Mouse (Mus musculus) bone marrow, adult 2 months (tissue): ENCODE results near the gene Lrp1. TPM values are rescaled to one million over a fixed set of nuclear protein-coding genes. Genes with fewer than 3 reads are reported as not detected.
A peak's percentile ranks its signal among the peaks of the same experiment; 100 is the strongest.

Experiments used
- H3K27ac ChIP-seq: fragments of 200-500 bp; 2 replicates; pipeline ENCODE4 v1.5.1; 2012; ENCODE audit warnings: low read depth, mild to moderate bottlenecking, control low read depth, inconsistent platforms, low read length; ENCODE audit not compliant: control insufficient read depth, poor library complexity, insufficient read depth
- H3K4me1 ChIP-seq: fragments of 200-500 bp; 2 replicates; pipeline ENCODE4 v1.6.1; 2011; ENCODE audit warnings: low read length; ENCODE audit not compliant: control insufficient read depth, insufficient read depth
- H3K4me3 ChIP-seq: fragments of 200-500 bp; replicated peaks from 2 replicates; pipeline ENCODE3; 2011; ENCODE audit warnings: mild to moderate bottlenecking, low read depth, low read length, control low read depth; ENCODE audit not compliant: control insufficient read depth
- CTCF ChIP-seq: fragments of 200-500 bp; IDR thresholded peaks from 2 replicates; pipeline ENCODE4 v1.5.1; 2011; ENCODE audit warnings: low read length, control low read depth; ENCODE audit not compliant: control insufficient read depth, insufficient read depth
- POLR2A ChIP-seq: fragments of 200-500 bp; IDR thresholded peaks from 2 replicates; pipeline ENCODE4 v1.6.1; 2011; ENCODE audit warnings: low read depth, mild to moderate bottlenecking, control low read depth, low read length, borderline replicate concordance; ENCODE audit not compliant: control insufficient read depth
- WGBS: fragments of 180-500 bp; shearing (Covaris S2); methylation state at CpG from one replicate; pipeline ENCODE4 v1.1.7; 2018; 5-methylcytosine and 5-hydroxymethylcytosine counted together
- polyA plus RNA-seq: library from polyadenylated mRNA; stranded (reverse); fragments of >200 nt; gene quantifications from 2 replicates; pipeline ENCODE4 v1.2.4, GENCODE M21; 2011; ENCODE audit warnings: low replicate concordance; ENCODE audit not compliant: missing spikeins, insufficient read depth, insufficient read length

The Lrp1 gene
- polyA plus RNA-seq, 1 experiment, result 48.3 TPM

DNA sequence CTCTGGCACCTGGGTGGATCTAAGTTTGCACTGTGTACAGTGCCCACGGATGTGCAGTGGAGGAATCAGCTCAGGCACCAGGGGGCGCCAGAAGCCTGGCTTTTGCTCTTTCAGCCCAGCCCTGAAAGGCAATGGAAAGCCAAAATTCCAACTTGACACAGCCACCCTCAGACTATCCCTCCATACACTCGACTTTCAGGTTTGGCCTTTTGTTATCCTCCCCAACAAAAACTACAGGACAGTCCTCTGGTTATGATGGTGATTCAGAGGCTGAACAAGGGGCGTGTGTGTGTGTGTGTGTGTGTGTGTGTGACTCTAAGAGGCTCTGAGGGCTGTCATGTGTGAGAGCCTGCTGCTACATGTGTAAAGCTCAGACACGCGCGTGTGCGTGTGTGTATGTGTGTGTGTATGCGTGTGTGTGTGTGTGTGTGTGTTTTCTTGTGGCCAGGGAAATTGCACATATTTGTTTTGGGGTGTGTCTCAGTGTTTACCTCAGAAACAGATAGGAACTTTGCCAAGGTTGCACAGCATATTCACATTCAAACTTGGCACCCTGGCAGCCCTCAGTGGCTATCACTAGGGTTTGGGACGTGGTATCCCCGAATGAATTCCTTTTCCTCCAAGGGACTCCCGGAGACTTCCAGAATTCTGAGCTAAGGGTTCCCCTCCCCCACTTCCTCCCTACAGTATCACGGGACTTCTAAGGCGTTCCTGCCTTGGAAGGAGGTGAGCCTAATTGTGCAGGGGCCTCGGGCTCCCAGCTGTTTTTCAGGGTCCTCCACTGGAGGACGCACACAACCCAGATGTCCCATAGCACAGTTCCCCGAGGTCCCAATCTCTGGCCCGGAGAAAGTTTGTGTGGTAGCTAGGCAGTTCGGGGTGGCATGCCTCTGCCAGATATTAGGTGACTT lies 21.2 kb upstream of the Lrp1 start:
- Histone ChIP-seq H3K4me1 (peaks cover 4% of the 10 kb centered on the region; the same call in 1 of the 2 replicates), H3K27ac (peak overlapping the region; percentile 98), H3K4me3 (peak overlapping the region; percentile 92)
- 1% methylated on average over 19 of the region's 19 CpGs for WGBS
- TF ChIP-seq POLR2A, result no peak
- TF ChIP-seq CTCF, result peak; percentile 95

DNA sequence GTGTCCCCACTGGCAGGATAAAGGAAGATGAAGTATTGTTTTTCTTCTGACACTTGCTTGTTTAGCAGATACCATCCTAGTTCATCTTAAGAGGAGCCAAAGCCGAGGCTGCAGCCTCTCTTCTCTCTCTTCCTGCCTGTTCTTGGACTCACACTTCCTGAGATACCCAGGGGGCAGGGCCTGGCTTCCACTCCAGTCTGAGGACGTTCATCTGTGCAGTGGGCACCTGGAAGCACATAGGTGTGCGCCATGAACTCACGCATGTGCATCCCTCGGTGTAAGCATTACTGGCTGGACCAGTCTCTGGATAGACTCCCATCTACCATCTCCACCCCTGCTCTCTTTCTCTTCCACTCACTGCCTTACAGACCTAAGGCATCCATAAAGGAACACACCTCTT lies 19.5 kb upstream of the Lrp1 start:
- 60% methylated on average over 5 of the region's 5 CpGs for WGBS
- TF ChIP-seq POLR2A, result no peak
- H3K27ac ChIP-seq, result no peak overlapping the region
- H3K4me3 ChIP-seq, result no peak overlapping the region
- H3K4me1 ChIP-seq, result peaks cover 4% of the 10 kb centered on the region; the same call in 1 of the 2 replicates

DNA sequence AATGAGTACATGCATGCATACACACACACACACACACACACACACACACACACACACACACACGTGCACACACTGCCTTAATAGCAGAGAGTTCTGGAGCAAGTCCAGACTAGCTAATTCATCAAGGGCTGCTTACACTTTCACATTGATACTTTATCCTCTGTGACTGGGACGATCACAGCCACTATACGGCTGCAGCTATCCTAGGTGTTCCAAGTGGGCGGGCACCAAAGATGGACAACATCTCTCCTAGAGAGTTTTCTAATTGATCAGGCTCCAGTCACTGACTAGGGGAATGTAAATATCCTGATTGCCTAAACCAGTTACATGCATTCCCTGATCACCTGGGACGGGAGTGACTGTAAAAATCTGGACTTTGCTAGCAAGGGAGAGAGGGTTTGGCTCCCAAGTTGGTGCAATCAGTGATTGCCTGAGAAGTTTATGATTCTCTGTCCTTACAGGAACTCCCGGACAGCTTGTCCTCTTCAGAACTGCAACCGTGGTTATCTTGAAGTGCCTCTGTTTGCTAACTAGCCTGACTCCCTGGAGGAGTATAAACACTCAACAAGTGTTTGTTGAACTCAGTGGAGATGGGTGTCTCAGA lies 11.8 kb upstream of the Lrp1 start:
- no peak for TF ChIP-seq CTCF
- TF ChIP-seq POLR2A, result no peak
- 70% methylated on average over 7 of the region's 7 CpGs for WGBS
- Histone ChIP-seq H3K4me1 (peaks cover 11% of the 10 kb centered on the region), H3K4me3 (no peak overlapping the region), H3K27ac (no peak overlapping the region)

DNA sequence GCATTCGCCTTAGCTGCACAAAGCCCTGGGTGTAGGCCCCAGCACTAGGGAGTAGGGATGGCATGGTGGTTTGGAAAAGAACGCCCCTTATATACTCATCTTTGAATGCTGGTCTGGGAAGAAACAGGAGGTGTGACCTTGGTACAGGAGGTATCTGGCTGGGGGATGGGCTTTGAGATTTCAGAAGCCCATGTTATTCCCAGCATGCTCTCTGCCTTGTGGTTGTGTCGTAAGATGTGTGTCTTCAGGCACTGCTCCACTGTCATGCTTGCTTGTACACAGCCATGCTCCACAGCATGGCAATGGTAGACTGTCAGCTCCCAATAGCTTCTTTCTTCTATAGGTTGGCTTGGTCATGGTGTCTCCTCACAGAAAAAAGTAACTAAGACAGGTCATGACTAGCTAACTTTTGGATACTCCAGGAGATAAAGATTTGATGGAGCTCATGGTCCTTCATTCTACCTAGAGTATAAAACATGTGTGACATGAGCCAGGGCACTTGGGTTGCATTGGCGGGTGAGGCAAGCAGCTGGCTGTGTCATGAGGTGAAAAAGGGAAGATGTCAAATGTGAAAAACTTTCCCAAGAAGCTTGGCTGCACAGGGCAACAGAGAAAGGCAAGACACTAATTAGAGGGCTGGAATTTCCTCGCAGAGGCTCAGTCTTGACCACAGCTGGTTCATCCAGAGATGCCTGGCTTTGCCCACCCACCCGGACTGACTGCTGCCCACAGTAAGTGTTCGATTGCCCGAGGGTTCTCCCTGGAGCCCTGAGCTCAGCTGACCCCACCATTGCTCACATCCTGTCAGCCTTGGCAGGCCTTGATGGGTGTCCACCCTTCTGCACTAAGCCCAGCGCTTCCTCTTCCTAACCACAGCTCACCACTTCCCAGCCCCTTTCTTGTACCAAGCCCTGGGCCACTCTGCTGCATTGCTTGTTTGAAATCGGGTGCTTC lies 10.6 kb upstream of the Lrp1 start:
- TF ChIP-seq POLR2A, result no peak
- no peak for TF ChIP-seq CTCF
- Histone ChIP-seq H3K27ac (peak overlapping the region; percentile 85), H3K4me1 (peaks cover 11% of the 10 kb centered on the region), H3K4me3 (no peak overlapping the region)
- 23% methylated on average over 10 of the region's 10 CpGs for WGBS

DNA sequence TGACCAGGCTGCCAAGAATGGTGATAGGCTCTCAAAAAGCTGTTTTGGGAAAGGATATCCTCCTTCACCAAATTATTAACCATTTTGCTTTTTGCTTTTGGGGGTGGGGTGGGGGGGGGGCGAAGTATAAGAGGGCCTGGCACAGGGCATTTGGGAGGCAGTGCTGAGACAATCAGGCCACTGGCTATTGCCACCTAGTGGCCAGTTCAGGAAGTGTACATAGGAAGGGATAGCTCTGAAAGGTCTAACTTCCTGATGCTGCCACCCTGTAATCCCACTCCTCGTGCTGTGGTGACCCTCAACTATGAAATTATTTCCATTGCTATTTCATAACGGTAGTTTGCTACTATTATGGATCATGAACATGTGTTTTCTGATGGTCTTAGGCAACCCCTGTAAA lies 5.5 kb upstream of the Lrp1 start:
- TF ChIP-seq CTCF (peak; percentile 56), POLR2A (no peak)
- 74% methylated on average over 3 of the region's 3 CpGs for WGBS
- no peak overlapping the region for H3K4me3 ChIP-seq

DNA sequence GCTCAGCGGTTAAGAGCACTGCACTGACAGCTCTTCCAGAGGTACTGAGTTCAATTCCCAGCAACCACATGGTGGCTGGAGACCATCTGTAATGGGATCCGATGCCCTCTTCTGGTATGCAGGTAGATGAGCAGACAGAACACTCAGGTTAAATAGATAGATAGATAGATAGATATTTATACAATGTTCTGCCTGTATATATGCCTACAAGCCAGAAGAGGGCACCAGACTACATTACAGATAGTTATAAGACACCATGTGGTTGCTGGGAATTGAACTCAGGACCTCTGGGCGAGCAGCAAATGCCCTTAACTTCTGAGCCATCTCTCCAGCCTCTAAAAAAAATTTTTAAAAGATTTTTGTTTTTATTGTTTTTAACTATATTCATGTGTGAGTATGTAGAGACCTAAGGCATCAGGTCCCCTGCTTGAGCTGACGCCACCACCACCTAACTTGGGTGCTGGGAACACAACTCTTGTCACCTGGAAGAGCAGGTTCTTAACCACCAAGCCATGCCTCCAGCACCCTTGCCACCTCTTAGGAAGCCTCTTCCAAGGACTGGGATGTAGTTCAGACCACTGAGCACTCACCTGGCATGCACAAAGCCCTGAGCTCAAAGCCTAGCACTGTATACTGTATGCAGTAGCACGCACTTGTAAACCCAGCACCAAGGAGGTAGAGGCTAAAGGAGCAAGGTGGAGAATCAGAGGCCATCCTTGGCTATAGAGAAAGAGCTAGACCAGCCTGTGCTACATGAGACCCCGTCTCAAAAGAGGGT lies 2.7 kb upstream of the Lrp1 start:
- TF ChIP-seq CTCF, result no peak
- Histone ChIP-seq H3K4me3 (no peak overlapping the region), H3K27ac (no peak overlapping the region), H3K4me1 (no peaks in the 10 kb centered on the region)
- WGBS, result 81% methylated on average over 6 of the region's 6 CpGs

More for the DNA sequence above, 5.5 kb upstream of the Lrp1 start:
- no peak overlapping the region for H3K27ac ChIP-seq
- peaks cover 3% of the 10 kb centered on the region; the same call in 1 of the 2 replicates for H3K4me1 ChIP-seq

DNA sequence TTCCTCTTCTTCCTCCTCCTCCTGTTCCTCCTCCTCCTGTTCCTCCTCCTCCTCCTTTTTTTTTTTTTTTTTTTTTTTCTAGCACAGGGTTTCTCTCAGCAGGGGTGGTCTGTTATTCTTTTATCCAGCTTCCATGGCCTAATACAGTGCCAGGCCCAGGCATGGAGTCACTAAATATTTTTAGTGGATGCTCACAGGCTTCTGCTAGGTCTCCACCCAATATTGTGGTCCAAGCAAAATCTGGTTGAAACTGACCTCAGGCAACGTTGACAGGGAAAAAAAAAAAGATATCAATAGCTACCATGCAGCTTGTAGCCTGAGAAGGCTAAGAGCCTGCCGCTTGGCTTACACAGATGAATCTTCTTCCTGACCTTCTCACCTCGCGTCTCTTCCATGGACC lies 1.7 kb upstream of the Lrp1 start:
- no peaks in the 10 kb centered on the region for H3K4me1 ChIP-seq
- WGBS, result 71% methylated on average over 4 of the region's 4 CpGs
- no peak overlapping the region for H3K27ac ChIP-seq
- H3K4me3 ChIP-seq, result no peak overlapping the region
- TF ChIP-seq POLR2A (no peak), CTCF (no peak)
